Mouse (Mus musculus) bone marrow macrophage, adult 2 months (primary cell): ENCODE measurements around the gene Csnk1e.

ENCODE experiments used
- CTCF ChIP-seq: IDR thresholded peaks from 2 replicates; pipeline ENCODE4 v1.5.1; 2012; ENCODE audit warnings: low read depth, mild to moderate bottlenecking, low read length, moderate library complexity
- POLR2A ChIP-seq: IDR thresholded peaks from 2 replicates; pipeline ENCODE4 v1.6.1; 2012; ENCODE audit warnings: mild to moderate bottlenecking, low read depth, low read length, borderline replicate concordance

GRCm38 (mm10) chr15:79481181-79481688 lies 25.9 kb upstream of the Csnk1e start:
- no peak for TF ChIP-seq CTCF
- TF ChIP-seq POLR2A, result no peak
